Mouse (Mus musculus): ENCODE data around the gene Setd5. TPM values are rescaled to one million over a fixed set of nuclear protein-coding genes. Genes with fewer than 3 reads are reported as not detected.

Gene Setd5
- total and polyA plus RNA-seq, 2 experiments from 2014 or later: 50.0 to 94.4 TPM

DNA sequence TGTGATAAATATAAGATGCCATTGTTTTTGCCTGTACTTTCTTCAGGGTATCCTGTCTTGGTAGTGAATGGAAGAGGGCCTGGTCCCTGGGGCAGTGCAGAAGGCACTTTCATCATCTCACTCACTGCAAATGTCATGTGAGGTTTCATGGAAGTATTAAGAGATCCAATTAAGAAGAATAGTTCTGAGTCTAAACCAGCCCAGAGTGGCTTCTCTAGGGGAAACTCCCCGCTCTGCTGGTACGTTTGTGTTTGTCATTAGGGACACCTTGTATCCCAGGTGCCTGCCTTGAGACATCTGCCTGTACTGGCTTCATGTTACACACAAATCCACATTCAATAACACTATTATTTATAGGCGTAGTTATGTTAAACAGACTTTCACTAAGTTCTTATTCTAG lies 32.2 kb downstream of the Setd5 start:
- Histone ChIP-seq H3K4me1 (ENCODE audit: insufficient read depth, low read length) (no peaks in the 10 kb centered on the region), H3K9ac (replicated peaks; ENCODE audit: low read length) (no peak overlapping the region), H3K36me3 (ENCODE audit: insufficient read depth, low read length) (peaks cover 34% of the 10 kb centered on the region), H3K27ac (no peak overlapping the region), H3K9me3 (ENCODE audit: low read length) (no peaks in the 10 kb centered on the region), H3K27me3 (ENCODE audit: insufficient read depth, low read length) (no peaks in the 10 kb centered on the region), H3K4me2 (ENCODE audit: low read depth, low read length) (no peak overlapping the region), H3K4me3 (ENCODE audit: low read length) (no peak overlapping the region)
- TF ChIP-seq CTCF (IDR thresholded peaks at IDR 0.05; ENCODE audit: low read depth): no peak
- no peak for DNase-seq (ENCODE audit: low spot score)
- ATAC-seq: no peak
- WGBS: 81% methylated on average over 3 of the region's 3 CpGs

DNA sequence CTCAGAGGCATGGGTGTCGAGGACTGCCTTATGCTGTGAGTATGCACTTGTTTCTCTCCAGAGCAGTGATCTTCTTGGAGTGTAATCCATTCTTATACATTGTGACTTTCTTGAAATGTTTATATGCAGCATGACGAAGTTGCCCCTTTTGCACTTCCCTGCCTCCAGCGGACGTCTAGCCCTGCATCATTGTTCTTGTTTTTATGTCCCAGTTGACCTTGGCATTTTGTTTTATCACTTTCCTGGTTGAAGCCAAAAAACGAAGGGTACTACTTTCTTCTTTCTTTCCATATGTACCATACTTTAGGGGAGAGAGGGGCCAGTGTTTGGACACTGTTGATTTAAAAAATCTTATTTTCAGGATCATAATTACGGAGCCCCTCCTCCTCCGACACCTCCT lies 32.8 kb downstream of the Setd5 start:
- Histone ChIP-seq H3K27ac (no peak overlapping the region), H3K9me3 (ENCODE audit: low read length) (no peaks in the 10 kb centered on the region), H3K4me2 (ENCODE audit: low read depth, low read length) (no peak overlapping the region), H3K27me3 (ENCODE audit: insufficient read depth, low read length) (no peaks in the 10 kb centered on the region), H3K9ac (replicated peaks; ENCODE audit: low read length) (no peak overlapping the region), H3K4me3 (ENCODE audit: low read length) (no peak overlapping the region), H3K4me1 (ENCODE audit: insufficient read depth, low read length) (no peaks in the 10 kb centered on the region), H3K36me3 (ENCODE audit: insufficient read depth, low read length) (peaks cover 37% of the 10 kb centered on the region)
- no peak for TF ChIP-seq CTCF (IDR thresholded peaks at IDR 0.05; ENCODE audit: low read depth)
- ATAC-seq (no peak), DNase-seq (ENCODE audit: low spot score) (no peak)
- 86% methylated on average over 7 of the region's 7 CpGs for WGBS

DNA sequence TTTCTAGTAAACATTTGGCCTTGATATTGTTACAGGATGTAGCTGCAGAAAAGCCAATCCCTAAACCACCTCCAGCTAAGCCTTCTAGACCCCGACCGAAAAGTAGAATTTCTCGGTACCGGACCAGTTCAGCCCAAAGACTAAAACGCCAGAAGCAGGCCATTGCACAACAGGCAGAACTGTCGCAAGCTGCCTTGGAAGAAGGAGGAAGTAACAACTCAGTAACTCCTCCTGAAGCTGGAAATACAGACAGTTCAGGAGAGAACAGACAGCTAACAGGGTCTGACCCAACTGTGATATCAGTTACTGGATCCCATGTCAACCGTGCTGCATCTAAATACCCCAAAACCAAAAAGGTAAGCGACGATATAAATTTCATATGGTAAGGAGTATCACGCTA lies 43.6 kb downstream of the Setd5 start:
- Histone ChIP-seq H3K4me1 (ENCODE audit: insufficient read depth, low read length) (no peaks in the 10 kb centered on the region), H3K9ac (replicated peaks; ENCODE audit: low read length) (no peak overlapping the region), H3K4me2 (ENCODE audit: low read depth, low read length) (no peak overlapping the region), H3K4me3 (ENCODE audit: low read length) (no peak overlapping the region), H3K27me3 (ENCODE audit: insufficient read depth, low read length) (no peaks in the 10 kb centered on the region), H3K36me3 (ENCODE audit: insufficient read depth, low read length) (peaks cover 55% of the 10 kb centered on the region), H3K9me3 (ENCODE audit: low read length) (no peaks in the 10 kb centered on the region), H3K27ac (no peak overlapping the region)
- DNase-seq (ENCODE audit: low spot score) (no peak), ATAC-seq (no peak)
- no peak for TF ChIP-seq CTCF (IDR thresholded peaks at IDR 0.05; ENCODE audit: low read depth)
- 97% methylated on average over 10 of the region's 10 CpGs for WGBS

DNA sequence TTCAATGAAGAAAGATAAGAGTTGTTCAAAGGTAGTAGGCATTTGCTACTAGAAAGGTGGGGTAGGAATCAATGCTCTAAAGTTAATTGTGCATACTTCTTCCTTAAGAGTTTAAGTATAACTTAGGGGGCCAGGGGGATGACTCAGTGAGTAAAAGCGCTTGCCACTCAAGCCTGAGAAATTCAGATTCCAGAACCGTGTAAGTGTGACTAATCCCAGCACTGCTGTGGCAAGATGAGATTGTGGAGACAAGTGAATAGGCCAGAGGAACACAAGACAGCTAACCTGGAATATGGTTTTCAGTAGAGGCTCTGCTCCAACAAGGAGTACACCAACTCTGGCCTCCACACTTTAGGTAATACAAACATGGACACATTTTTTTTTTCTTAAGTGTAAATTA lies 56.2 kb downstream of the Setd5 start:
- no peaks in the 10 kb centered on the region for H3K27me3 ChIP-seq (ENCODE audit: insufficient read depth, low read length)
- H3K27ac ChIP-seq: no peak overlapping the region
- H3K4me2 ChIP-seq (ENCODE audit: low read depth, low read length): no peak overlapping the region
- H3K4me3 ChIP-seq (ENCODE audit: low read length): no peak overlapping the region
- ATAC-seq (no peak), DNase-seq (ENCODE audit: low spot score) (no peak)
- TF ChIP-seq CTCF (IDR thresholded peaks at IDR 0.05; ENCODE audit: low read depth): no peak
- H3K36me3 ChIP-seq (ENCODE audit: insufficient read depth, low read length): peaks cover 40% of the 10 kb centered on the region
- no peaks in the 10 kb centered on the region for H3K4me1 ChIP-seq (ENCODE audit: insufficient read depth, low read length)
- 76% methylated on average over 2 of the region's 2 CpGs for WGBS
- no peaks in the 10 kb centered on the region for H3K9me3 ChIP-seq (ENCODE audit: low read length)
- no peak overlapping the region for H3K9ac ChIP-seq (replicated peaks; ENCODE audit: low read length)

DNA sequence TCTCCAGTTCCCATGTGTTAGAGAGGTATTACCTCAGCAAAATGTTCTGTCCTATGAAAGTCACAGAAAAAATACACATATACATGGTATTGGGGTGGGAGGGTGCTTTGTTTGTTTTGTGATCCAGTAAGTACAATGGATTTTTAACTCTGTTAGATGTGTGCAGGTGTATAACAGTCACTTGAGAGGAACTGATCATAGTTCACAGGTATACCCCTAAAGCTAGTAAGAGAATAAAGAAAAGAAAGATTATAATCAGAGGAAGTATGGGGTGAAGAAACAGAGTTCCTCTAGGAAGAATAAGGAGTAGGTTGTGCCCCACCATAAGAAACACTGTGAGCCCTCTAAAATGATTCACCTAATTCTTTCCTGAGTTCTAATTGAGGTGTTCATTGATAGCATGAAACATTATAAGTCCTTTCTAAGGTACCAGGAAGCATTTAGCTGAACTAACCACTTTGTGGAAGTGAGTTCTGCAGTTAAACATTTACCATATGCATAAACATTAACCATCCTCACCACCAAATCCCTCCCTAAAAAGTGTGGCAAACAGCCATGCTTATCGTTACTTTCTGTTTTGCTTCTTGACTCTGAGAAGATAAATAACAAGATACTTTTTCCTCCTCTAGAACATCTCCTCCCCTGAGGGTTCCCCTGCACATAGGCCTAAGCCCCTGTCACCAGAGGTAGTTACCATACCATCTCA lies 64.4 kb downstream of the Setd5 start:
- Histone ChIP-seq H3K27me3 (ENCODE audit: insufficient read depth, low read length) (no peaks in the 10 kb centered on the region), H3K4me1 (ENCODE audit: insufficient read depth, low read length) (no peaks in the 10 kb centered on the region), H3K27ac (no peak overlapping the region), H3K4me3 (ENCODE audit: low read length) (no peak overlapping the region), H3K9me3 (ENCODE audit: low read length) (no peaks in the 10 kb centered on the region), H3K4me2 (ENCODE audit: low read depth, low read length) (no peak overlapping the region), H3K9ac (replicated peaks; ENCODE audit: low read length) (no peak overlapping the region), H3K36me3 (ENCODE audit: insufficient read depth, low read length) (peaks cover 63% of the 10 kb centered on the region)
- no peak for ATAC-seq
- WGBS: 66% methylated on average over 1 of the region's 1 CpGs
- TF ChIP-seq CTCF (IDR thresholded peaks at IDR 0.05; ENCODE audit: low read depth): no peak
- DNase-seq (ENCODE audit: low spot score): no peak

DNA sequence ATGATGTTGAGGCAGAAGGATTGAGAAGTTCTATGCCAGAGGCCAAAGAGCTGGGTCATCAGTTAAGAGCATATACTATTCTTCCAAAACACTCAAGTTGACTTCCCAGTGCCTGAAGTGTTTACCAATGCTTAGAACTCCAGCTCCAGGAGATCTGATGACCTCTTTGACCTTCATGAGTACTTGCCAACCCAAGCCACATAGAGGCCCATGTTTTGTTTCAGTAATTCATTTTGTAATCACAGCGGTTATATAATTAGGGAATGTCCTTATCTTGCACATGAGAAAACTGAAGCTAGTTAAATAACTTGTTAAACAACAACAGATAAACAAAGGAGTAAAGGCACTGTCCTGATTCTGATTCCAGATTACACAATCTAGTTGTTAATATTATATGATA lies 67.6 kb downstream of the Setd5 start:
- H3K4me3 ChIP-seq (ENCODE audit: low read length): no peak overlapping the region
- no peak overlapping the region for H3K4me2 ChIP-seq (ENCODE audit: low read depth, low read length)
- no peak overlapping the region for H3K27ac ChIP-seq
- no peaks in the 10 kb centered on the region for H3K4me1 ChIP-seq (ENCODE audit: insufficient read depth, low read length)
- no peak for TF ChIP-seq CTCF (IDR thresholded peaks at IDR 0.05; ENCODE audit: low read depth)
- no peak overlapping the region for H3K9ac ChIP-seq (replicated peaks; ENCODE audit: low read length)
- peaks cover 71% of the 10 kb centered on the region for H3K36me3 ChIP-seq (ENCODE audit: insufficient read depth, low read length)
- no peak for DNase-seq (ENCODE audit: low spot score)
- ATAC-seq: no peak
- 100% methylated on average over 1 of the region's 1 CpGs for WGBS
- no peaks in the 10 kb centered on the region for H3K27me3 ChIP-seq (ENCODE audit: insufficient read depth, low read length)
- no peaks in the 10 kb centered on the region for H3K9me3 ChIP-seq (ENCODE audit: low read length)

DNA sequence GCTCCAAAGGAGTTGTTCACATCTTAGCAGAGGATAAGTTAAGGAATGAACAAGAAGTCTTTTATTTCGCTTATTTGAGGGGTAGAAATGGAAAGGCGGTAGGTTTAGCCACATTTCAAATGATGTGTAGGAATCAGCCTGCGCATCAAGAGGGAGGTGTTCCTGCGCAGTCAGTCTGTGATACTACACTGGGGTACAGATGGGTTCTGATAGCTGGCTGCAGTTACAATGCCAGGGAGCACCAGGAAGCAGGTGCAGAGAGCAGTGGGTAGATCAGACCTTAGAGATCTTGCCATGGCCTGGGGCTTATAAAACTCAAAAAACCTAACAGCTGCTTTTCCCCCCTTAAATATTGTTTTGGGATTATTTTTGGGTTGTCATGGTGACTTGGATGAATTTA lies 68.1 kb downstream of the Setd5 start:
- no peak overlapping the region for H3K4me2 ChIP-seq (ENCODE audit: low read depth, low read length)
- H3K4me1 ChIP-seq (ENCODE audit: insufficient read depth, low read length): no peaks in the 10 kb centered on the region
- no peak overlapping the region for H3K9ac ChIP-seq (replicated peaks; ENCODE audit: low read length)
- no peaks in the 10 kb centered on the region for H3K9me3 ChIP-seq (ENCODE audit: low read length)
- H3K36me3 ChIP-seq (ENCODE audit: insufficient read depth, low read length): peaks cover 76% of the 10 kb centered on the region
- TF ChIP-seq CTCF (IDR thresholded peaks at IDR 0.05; ENCODE audit: low read depth): no peak
- H3K27me3 ChIP-seq (ENCODE audit: insufficient read depth, low read length): no peaks in the 10 kb centered on the region
- ATAC-seq (no peak), DNase-seq (ENCODE audit: low spot score) (no peak)
- no peak overlapping the region for H3K27ac ChIP-seq
- WGBS: 93% methylated on average over 4 of the region's 4 CpGs
- no peak overlapping the region for H3K4me3 ChIP-seq (ENCODE audit: low read length)
